Comparison of ENCODE assay signal across 9 mouse cellular contexts in the genomic region with DNA sequence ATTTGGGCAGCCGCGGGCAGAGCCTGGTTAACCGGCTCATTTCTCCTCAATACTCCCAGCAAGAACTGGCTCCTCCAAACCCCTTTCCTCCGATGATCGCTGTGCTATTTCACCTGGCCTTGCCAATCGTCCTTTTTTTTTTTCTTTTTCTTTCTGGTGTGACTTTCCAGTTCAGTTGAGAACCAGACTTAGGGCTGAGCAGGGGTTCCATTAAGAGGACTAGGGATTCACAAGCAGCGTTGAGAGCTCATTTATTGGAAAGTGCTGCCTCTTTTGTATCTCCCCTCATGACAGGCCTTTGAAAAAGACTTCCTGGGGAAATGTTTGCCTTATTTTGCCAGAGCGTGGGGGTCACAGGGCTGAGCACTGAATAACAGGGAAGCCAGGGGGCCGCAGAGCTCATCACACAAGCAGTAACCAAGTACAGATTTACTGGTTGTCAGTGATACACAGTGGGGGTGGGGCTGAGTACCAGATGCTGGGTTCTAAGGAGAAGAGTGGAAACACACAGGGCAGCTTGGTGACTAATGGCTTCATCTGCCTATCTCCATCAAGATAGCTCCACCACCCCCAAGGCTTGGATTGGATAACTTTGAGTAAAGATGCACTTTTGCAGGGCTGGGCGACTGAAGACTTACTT. TPM values are rescaled to one million over a fixed set of nuclear protein-coding genes. Genes with fewer than 3 reads are reported as not detected.
DNase-seq lines count a peak whose midpoint lies in the region; ATAC-seq and TF ChIP-seq lines count a peak whose summit lies in the region.
"Had no signal": no experiment of that assay in that cellular context is flagged by ENCODE, and none has a peak within 500 bp of the region (broad histone marks: within the 10 kb centered on the region; RNA-seq: fewer than 3 reads in every experiment).

No protein-coding gene starts in this region.

- no peak overlapping the region for H3K9ac ChIP-seq in kidney, embryonic 14.5 days (ENCODE audit: low read depth, low read length)
- H3K9ac ChIP-seq in embryonic facial prominence, embryonic 14.5 days (ENCODE audit: low read depth, low read length) = no peak overlapping the region
- H3K9ac ChIP-seq: liver, embryonic 15.5 days had no signal

- peaks cover 30% of the 10 kb centered on the region for H3K27me3 ChIP-seq in kidney, embryonic 14.5 days (ENCODE audit: control insufficient read depth, insufficient read depth, low read length)
- peaks cover 55% of the 10 kb centered on the region for H3K27me3 ChIP-seq in embryonic facial prominence, embryonic 14.5 days (replicated peaks; ENCODE audit: control insufficient read depth, insufficient read depth, low read length)

- H3K36me3 ChIP-seq in kidney, embryonic 14.5 days (ENCODE audit: control insufficient read depth, insufficient read depth, low read length) = no peaks in the 10 kb centered on the region
- no peaks in the 10 kb centered on the region for H3K36me3 ChIP-seq in embryonic facial prominence, embryonic 14.5 days (ENCODE audit: control insufficient read depth, insufficient read depth, low read length)
- H3K36me3 ChIP-seq: liver, embryonic 15.5 days had no signal

- H3K9me3 ChIP-seq in kidney, embryonic 14.5 days (ENCODE audit: control insufficient read depth, low read length) = no peaks in the 10 kb centered on the region
- peaks cover 8% of the 10 kb centered on the region; the same call in 1 of the 2 replicates for H3K9me3 ChIP-seq in embryonic facial prominence, embryonic 14.5 days (ENCODE audit: control insufficient read depth, low read length)
- H3K9me3 ChIP-seq: liver, embryonic 15.5 days had no signal

- peaks cover 11% of the 10 kb centered on the region; the same call in 1 of the 2 replicates for H3K4me1 ChIP-seq in kidney, embryonic 14.5 days (ENCODE audit: control insufficient read depth, insufficient read depth, low read length)
- peaks cover 5% of the 10 kb centered on the region; the same call in 1 of the 2 replicates for H3K4me1 ChIP-seq in embryonic facial prominence, embryonic 14.5 days (ENCODE audit: control insufficient read depth, insufficient read depth, low read length)
- H3K4me1 ChIP-seq in olfactory bulb, adult 2 months (ENCODE audit: control insufficient read depth, insufficient read depth, low read length) = peaks cover 25% of the 10 kb centered on the region
- H3K4me1 ChIP-seq: liver, embryonic 15.5 days had no signal

- ATAC-seq in kidney, embryonic 14.5 days (ENCODE audit: low FRiP score, low TSS enrichment) = no peak
- no peak for ATAC-seq in embryonic facial prominence, embryonic 14.5 days (ENCODE audit: low read depth)
- no peak for ATAC-seq in granulocyte monocyte progenitor cell, adult 5-6 weeks (replicated peaks; ENCODE audit: poor library complexity, severe bottlenecking)

- intact Hi-C loops in heart, postnatal 14 days (cut with DNase I) = loop anchor here (10.0 kb wide), 2 partner anchors 187 to 1537 kb away; no protein-coding TSS in a partner anchor

- WGBS in kidney, embryonic 14.5 days = 6% methylated on average over 10 of the region's 10 CpGs
- 10% methylated on average over 10 of the region's 10 CpGs for WGBS in embryonic facial prominence, embryonic 14.5 days
- WGBS in olfactory bulb, adult 2 months = 24% methylated on average over 10 of the region's 10 CpGs

- H3K4me2 ChIP-seq in kidney, embryonic 14.5 days (replicated peaks; ENCODE audit: low read depth, low read length) = no peak overlapping the region
- H3K4me2 ChIP-seq in embryonic facial prominence, embryonic 14.5 days (ENCODE audit: low read depth, low read length) = peak overlapping the region; percentile 99
- H3K4me2 ChIP-seq: liver, embryonic 15.5 days had no signal

- no peak for TF ChIP-seq CTCF in olfactory bulb, adult 2 months (IDR thresholded peaks at IDR 0.05; ENCODE audit: insufficient read depth, low read depth, low read length)

- TF ChIP-seq POLR2A in olfactory bulb, adult 2 months (IDR thresholded peaks at IDR 0.05; ENCODE audit: insufficient read depth, low read depth, low read length) = no peak

- H3K4me3 ChIP-seq in kidney, embryonic 14.5 days (ENCODE audit: low read length) = no peak overlapping the region
- peak overlapping the region; percentile 55 for H3K4me3 ChIP-seq in embryonic facial prominence, embryonic 14.5 days (ENCODE audit: low read depth, low read length)
- peak overlapping the region; percentile 52 for H3K4me3 ChIP-seq in olfactory bulb, adult 2 months (ENCODE audit: insufficient read depth, low read depth, low read length)
- H3K4me3 ChIP-seq: liver, embryonic 15.5 days had no signal

- peak; percentile 10 to 21 for DNase-seq in kidney, postnatal 4 days
- DNase-seq in embryonic facial prominence, embryonic 14.5 days (ENCODE audit: low spot score) = no peak
- DNase-seq in layer of hippocampus, postnatal 14 days (ENCODE audit: low spot score in 2 of 2) = peak; percentile 15 to 18
- DNase-seq in heart, postnatal 14 days = no peak
- DNase-seq in yolk sac, embryonic 10.5 days (ENCODE audit: low spot score) = no peak

- H3K27ac ChIP-seq in kidney, embryonic 14.5 days (ENCODE audit: low read depth, low read length) = no peak overlapping the region
- H3K27ac ChIP-seq in embryonic facial prominence, embryonic 14.5 days (replicated peaks; ENCODE audit: low read depth, low read length) = no peak overlapping the region
- H3K27ac ChIP-seq in olfactory bulb, adult 2 months (ENCODE audit: insufficient read depth, low read depth, low read length) = no peak overlapping the region
- H3K27ac ChIP-seq: liver, embryonic 15.5 days had no signal

RNA-seq across cellular contexts. Expression of a gene that starts 2.0 kb away (rescaled TPM):
- 0.89 and 0.99 TPM in 2 replicates for polyA plus RNA-seq in kidney, embryonic 14.5 days (2014; fragmentation: Nextera tagmentation; extraction: Ambion mirVana)
- polyA plus RNA-seq in embryonic facial prominence, embryonic 14.5 days (2014; fragmentation: Nextera tagmentation; extraction: Ambion mirVana) = 1.4 and 1.8 TPM in 2 replicates
- total RNA-seq in layer of hippocampus, postnatal 14 days (2021) = 10 to 100 TPM; 32.8 to 35.0 TPM
- polyA plus RNA-seq in olfactory bulb, adult 2 months (2012; ENCODE audit: insufficient read depth, insufficient read length, low replicate concordance, missing spikeins) = not detected in 2 replicates
- total RNA-seq in granulocyte monocyte progenitor cell, adult 5-6 weeks (2014; fragmentation: Nextera tagmentation) = not detected in 2 replicates
- total RNA-seq in granulocyte monocyte progenitor cell, adult 5-6 weeks (2017) = 0.21 and 0.22 TPM in 2 replicates
- total RNA-seq in heart, postnatal 14 days (2021) = under 1 TPM in 1 of 2 experiments, not detected in 1; 0.05 TPM

Comparison
In these comparisons a context has a peak if more than half of its experiments do, and no peak if none do; other contexts are left out.
1. DNase-seq: peak in kidney, postnatal 4 days (2 of 2) and layer of hippocampus, postnatal 14 days (2 of 2); none in embryonic facial prominence, embryonic 14.5 days (single experiment), heart, postnatal 14 days (0 of 2) and yolk sac, embryonic 10.5 days (single experiment).
2. RNA of a gene that starts 2.0 kb away (total RNA-seq): 32.8 to 35.0 TPM in layer of hippocampus, postnatal 14 days; 0.21 to 0.22 TPM in granulocyte monocyte progenitor cell, adult 5-6 weeks and 0.05 TPM in heart, postnatal 14 days; every median in the first group is over 10 times any median in the second.